Mouse (Mus musculus): Measurements from ENCODE around the gene Obsl1. TPM values are rescaled to one million over a fixed set of nuclear protein-coding genes. Genes with fewer than 3 reads are reported as not detected.

Gene Obsl1
- total RNA-seq (2021), result 10 to 100 TPM; 26.6 to 29.6 TPM
- long read RNA-seq, experiment 1, full-length matches to known transcripts, result 6 of 12 reads
- long read RNA-seq, experiment 1, partial matches to known transcripts, result 6 of 12 reads
- long read RNA-seq, experiment 1, other reads (novel, unspliced or antisense), result 0 of 12 reads
- long read RNA-seq, experiment 2, partial matches to known transcripts, result 2 of 9 reads
- long read RNA-seq, experiment 2, other reads (novel, unspliced or antisense), result 4 of 9 reads

- DNase-seq (ENCODE audit: low spot score in 2 of 2), result no peak
Observed at GRCm38 (mm10) chr1:75505956-75506831, at the start of gene Obsl1. Gene Obsl1 (minus strand): TSS chr1:75506452.

GRCm38 (mm10) chr1:75555680-75556079, 49.4 kb upstream of the Obsl1 start:
- no peak for DNase-seq (ENCODE audit: low spot score in 2 of 2)

- no peak for DNase-seq (ENCODE audit: low spot score in 2 of 2)
Observed at GRCm38 (mm10) chr1:75550586-75550985, 44.3 kb upstream of the Obsl1 start.

GRCm38 (mm10) chr1:75549289-75550279, 43.3 kb upstream of the Obsl1 start:
- DNase-seq (ENCODE audit: low spot score in 2 of 2), result no peak

GRCm38 (mm10) chr1:75548871-75549270, 42.6 kb upstream of the Obsl1 start:
- no peak for DNase-seq (ENCODE audit: low spot score in 2 of 2)

- DNase-seq (ENCODE audit: low spot score in 2 of 2), result no peak
Observed at GRCm38 (mm10) chr1:75548083-75548482, 41.8 kb upstream of the Obsl1 start.

- DNase-seq (ENCODE audit: low spot score in 2 of 2), result no peak
Observed at GRCm38 (mm10) chr1:75547351-75547750, 41.1 kb upstream of the Obsl1 start.

- DNase-seq (ENCODE audit: low spot score in 2 of 2), result peak; percentile 60 to 69
Observed at GRCm38 (mm10) chr1:75545965-75546956, 40.0 kb upstream of the Obsl1 start, which contains the start of gene Slc4a3. Gene Slc4a3 (plus strand): TSS chr1:75546266.

- no peak for DNase-seq (ENCODE audit: low spot score in 2 of 2)
Observed at GRCm38 (mm10) chr1:75544351-75544750, 38.1 kb upstream of the Obsl1 start.

GRCm38 (mm10) chr1:75541496-75541895, 35.2 kb upstream of the Obsl1 start:
- no peak for DNase-seq (ENCODE audit: low spot score in 2 of 2)

- no peak for DNase-seq (ENCODE audit: low spot score in 2 of 2)
Observed at GRCm38 (mm10) chr1:75538597-75539190, 32.4 kb upstream of the Obsl1 start.

GRCm38 (mm10) chr1:75537587-75537986, 31.3 kb upstream of the Obsl1 start:
- DNase-seq (ENCODE audit: low spot score in 2 of 2), result no peak

GRCm38 (mm10) chr1:75533325-75534252, 27.3 kb upstream of the Obsl1 start:
- no peak for DNase-seq (ENCODE audit: low spot score in 2 of 2)

GRCm38 (mm10) chr1:75532280-75533172, 26.3 kb upstream of the Obsl1 start:
- no peak for DNase-seq (ENCODE audit: low spot score in 2 of 2)

- no peak for DNase-seq (ENCODE audit: low spot score in 2 of 2)
Observed at GRCm38 (mm10) chr1:75530546-75530945, 24.3 kb upstream of the Obsl1 start.

- DNase-seq (ENCODE audit: low spot score in 2 of 2), result no peak
Observed at GRCm38 (mm10) chr1:75524679-75525078, 18.4 kb upstream of the Obsl1 start.

GRCm38 (mm10) chr1:75521321-75522031, 15.2 kb upstream of the Obsl1 start, which contains the start of gene Stk11ip:
Gene Stk11ip (plus strand): TSS chr1:75521529.
- DNase-seq (ENCODE audit: low spot score in 2 of 2), result peak; percentile 89 to 91
